Mouse (Mus musculus): ENCODE measurements around the gene Inafm1.

DNA sequence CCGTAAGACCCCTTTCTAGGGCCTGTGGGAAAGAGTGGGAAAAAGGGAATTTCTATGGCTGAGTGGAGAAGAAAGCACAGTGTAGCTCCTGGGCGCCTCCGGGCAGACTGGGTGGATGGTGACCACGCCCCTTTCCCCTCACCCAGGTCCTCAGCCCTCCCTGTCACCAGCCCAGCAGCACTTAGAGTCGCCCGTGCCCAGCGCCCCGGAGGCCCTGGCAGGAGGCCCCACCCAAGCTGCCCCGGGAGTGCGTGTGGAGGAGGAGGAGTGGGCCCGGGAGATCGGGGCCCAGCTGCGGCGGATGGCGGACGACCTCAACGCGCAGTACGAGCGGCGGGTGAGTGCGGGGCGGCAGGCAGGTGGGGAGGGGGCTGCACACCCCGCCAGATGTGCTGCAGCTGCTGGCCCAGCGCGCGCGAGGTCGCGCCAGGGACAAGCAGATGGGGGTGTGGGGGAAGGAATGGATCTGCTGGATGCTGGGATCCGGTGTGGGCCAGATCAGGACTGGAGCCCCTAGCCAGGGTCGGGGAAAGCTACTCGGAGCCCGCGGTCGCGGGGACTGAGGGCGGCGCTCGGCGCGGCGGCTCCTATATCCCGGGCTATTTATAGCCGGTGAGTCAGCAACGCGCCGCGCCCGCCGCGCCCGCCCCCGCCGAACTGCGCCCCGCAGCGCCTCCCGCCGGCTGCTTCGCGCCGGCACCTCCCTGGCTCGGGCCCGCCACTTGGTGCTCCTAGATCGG, 40.2 kb upstream of the Inafm1 start:
- peak; percentile 86 for TF ChIP-seq TBP (conservative IDR thresholded peaks at IDR 0.05; ENCODE audit: low read depth, low read length)
- TF ChIP-seq GABPA (IDR thresholded peaks at IDR 0.05; ENCODE audit: insufficient replicate concordance, low read depth, low read length): no peak
- TF ChIP-seq NRF1 (IDR thresholded peaks at IDR 0.05; ENCODE audit: low read depth, low read length): peak; percentile 27; the same call in 1 of the 2 replicates
- TF ChIP-seq POLR2A (IDR thresholded peaks at IDR 0.05; ENCODE audit: low read depth, low read length): peak; percentile 95
- no peak for TF ChIP-seq ZNF384 (IDR thresholded peaks at IDR 0.05; ENCODE audit: low read depth, low read length)
- no peak; the same call in 1 of the 2 replicates for TF ChIP-seq EP300 (IDR thresholded peaks at IDR 0.05; ENCODE audit: low read length)
- no peak for TF ChIP-seq ELF1 (IDR thresholded peaks at IDR 0.05; ENCODE audit: low read depth, low read length)
- no peak for TF ChIP-seq USF1 (IDR thresholded peaks at IDR 0.05; ENCODE audit: low read depth, low read length)
- TF ChIP-seq CTCF (conservative IDR thresholded peaks at IDR 0.05 in 1 of 2, IDR thresholded peaks at IDR 0.05 in 1 of 2; ENCODE audit: low read depth in 2 of 2, low read length in 2 of 2): peak in 1 of 2 experiments; percentile 63; a peak in 2 of 4 replicates
- TF ChIP-seq TCF12 (IDR thresholded peaks at IDR 0.05; ENCODE audit: low read depth, low read length): peak; percentile 84
- TF ChIP-seq SIN3A (IDR thresholded peaks at IDR 0.05; ENCODE audit: low read length): peak; percentile 74
- 0 out of 2 replicates have a peak, but pooled peaks have one; percentile 29 for TF ChIP-seq CHD2 (IDR thresholded peaks at IDR 0.05; ENCODE audit: low read length)
- TF ChIP-seq SMC3 (IDR thresholded peaks at IDR 0.05; ENCODE audit: low read depth, low read length): peak; percentile 56
